Mouse (Mus musculus) erythroid progenitor cell, adult 5-6 weeks (primary cell): ENCODE data around the gene Ap3d1. TPM values are rescaled to one million over a fixed set of nuclear protein-coding genes. Genes with fewer than 3 reads are reported as not detected.

Experiments used
- ATAC-seq: replicated peaks from 2 replicates; pipeline ENCODE4 v1.8.0; 2016; ENCODE audit warnings: moderate number of reproducible peaks, mild to moderate bottlenecking, moderate TSS enrichment, inconsistent platforms; ENCODE audit not compliant: poor library complexity, low FRiP score, severe bottlenecking
- total RNA-seq, 2 experiments: library from RNA; stranded (forward) in 1 of 2; stranded (reverse) in 1 of 2; fragments of 150-400 nt in 1 of 2; fragments of 186-747, 209-891 nt in 1 of 2; gene quantifications; 2 replicates each; pipeline versions ENCODE4 v1.2.3 to v1.2.4; 2015 to 2017; ENCODE audit warnings: low replicate concordance in 2 of 2

The Ap3d1 gene
- total RNA-seq, 2 experiments from 2014 or later: 42.8 to 111 TPM

- ATAC-seq: no peak
These were observed 67.8 kb downstream of the Ap3d1 start for GRCm38 (mm10) chr10:80674161-80674711.

DNA sequence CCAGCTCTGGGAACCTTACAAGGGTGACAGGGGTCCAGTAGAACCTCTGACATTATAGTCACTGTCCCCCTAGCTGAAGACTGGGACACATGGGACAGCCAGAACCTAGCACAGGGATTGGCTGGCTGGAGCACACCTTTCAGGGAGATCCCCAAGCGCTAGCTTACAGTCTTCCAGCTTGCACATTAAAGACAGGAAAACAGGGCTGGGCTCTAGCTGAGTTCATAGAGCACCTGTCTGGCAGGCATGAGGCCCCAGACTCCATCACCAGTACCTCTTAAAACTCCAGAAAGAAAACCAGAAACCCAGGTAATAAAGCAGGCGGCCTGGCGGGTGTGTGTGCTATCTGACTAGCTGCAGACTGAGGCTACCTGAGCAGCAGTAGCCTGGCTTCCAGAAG, 68.4 kb downstream of the Ap3d1 start:
- ATAC-seq: no peak

DNA sequence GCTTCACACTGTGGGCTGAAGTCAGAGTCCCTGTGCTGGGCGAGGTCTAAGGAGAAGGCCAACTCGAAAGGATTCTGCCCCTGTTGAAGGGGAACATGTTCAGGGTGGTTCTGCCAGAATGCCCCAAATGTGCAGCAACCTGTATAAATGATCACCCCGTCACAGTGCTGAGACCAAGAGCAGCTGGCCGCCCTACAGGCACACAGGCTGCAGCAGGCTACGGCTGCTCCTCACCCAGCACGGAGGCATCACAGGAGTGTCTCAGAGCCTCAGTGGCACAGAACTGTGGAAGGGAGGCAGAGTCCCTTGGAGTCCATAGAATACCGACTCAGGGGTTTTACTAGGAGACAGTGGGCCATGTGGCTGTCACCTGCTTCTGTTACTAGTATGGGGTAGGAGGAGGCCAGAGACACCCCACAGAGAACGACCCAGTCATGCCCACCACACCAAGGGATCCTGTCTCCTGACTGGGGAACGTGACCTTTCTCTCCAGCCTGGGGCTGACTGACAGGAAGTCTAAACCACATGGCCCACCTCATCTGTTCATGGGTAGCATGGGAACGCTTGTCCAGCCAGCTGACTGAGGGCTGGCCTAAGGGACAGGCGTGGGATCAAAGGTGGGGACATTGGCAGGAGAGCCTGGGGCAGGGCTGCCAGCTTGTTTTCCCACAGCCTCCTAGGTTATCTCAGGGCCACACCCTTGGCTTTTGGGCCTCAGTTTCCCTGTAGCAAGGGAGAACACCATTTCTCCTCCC, 70.0 kb downstream of the Ap3d1 start:
- no peak for ATAC-seq

GRCm38 (mm10) chr10:80671251-80671650, 70.8 kb downstream of the Ap3d1 start:
- ATAC-seq: no peak

DNA sequence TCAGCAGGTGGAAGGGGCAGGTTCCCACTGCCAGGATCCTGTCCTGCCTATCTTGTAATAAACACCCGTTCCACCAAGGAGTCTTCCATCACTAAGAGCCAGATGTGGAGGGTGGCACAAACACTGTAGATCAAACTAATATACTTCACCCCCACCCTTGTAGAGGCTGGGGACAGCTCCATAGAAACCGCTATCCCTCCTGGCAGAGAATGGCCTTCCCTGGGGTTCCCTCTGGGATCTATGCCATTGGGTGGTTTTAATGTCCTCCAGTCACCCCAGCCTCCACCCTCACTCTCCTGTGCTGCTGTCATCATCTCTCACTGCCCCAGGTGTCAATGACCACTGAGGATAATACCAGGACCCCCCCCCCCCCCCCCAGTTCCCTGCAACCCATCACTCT, 71.5 kb downstream of the Ap3d1 start:
- ATAC-seq: no peak

DNA sequence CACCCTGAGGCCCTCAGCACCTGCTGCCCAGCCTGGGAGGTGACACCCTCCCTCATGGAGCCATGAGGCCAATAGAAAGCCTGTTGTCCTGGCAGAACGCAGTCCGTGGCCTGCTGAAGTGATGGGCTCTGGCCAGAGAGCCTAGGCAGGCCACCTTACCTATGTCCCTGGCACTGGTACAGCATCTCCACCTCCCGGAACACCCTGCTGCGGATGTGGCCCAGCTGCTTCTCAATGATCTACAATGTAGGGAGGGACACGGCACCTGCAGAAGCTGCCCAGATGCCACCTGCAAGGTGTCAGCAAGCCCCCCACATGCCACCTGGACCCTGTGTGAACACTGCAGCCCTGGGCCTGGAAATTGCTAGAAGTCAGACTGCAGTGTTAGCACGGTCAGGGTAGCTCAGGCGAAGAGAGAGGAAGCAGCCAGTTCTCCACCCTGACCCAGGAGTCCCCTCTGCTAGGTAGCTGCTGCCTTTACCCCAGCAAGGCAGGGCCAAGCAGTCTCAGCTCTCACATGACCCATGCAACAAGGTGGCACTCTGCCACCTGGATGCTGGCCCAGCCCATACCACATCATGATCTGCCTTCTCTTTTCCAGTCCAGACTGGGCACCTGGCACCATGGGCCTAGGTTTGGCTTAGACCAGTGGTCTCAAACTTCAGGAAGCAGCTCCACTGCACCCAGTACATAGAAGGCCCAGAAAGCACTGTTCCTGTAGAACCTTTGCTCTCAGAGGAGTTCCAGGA, 72.2 kb downstream of the Ap3d1 start:
- no peak for ATAC-seq

- ATAC-seq: no peak
These were observed 73.0 kb downstream of the Ap3d1 start for GRCm38 (mm10) chr10:80669018-80669417.

DNA sequence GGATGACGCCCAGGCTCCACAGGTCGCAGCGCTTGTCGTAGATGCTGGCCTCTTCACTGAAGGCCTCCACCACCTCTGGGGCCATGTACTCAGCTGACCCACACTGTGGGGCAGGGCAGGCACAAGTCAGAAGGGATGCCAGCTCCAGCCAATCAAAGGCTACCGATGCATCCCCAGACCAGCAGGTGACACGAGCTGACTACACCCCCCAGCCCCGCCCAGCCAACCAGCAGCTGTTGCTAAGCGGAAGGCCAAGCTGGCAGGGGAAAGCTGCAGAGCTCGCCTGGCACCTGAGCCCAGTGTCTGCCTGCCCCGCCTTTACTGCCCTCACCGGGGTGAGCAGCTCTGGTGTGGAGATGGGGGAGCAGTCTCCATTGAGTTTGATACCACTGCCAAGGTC, 73.5 kb downstream of the Ap3d1 start:
- no peak for ATAC-seq

GRCm38 (mm10) chr10:80666837-80667412, 75.1 kb downstream of the Ap3d1 start:
- ATAC-seq: no peak

DNA sequence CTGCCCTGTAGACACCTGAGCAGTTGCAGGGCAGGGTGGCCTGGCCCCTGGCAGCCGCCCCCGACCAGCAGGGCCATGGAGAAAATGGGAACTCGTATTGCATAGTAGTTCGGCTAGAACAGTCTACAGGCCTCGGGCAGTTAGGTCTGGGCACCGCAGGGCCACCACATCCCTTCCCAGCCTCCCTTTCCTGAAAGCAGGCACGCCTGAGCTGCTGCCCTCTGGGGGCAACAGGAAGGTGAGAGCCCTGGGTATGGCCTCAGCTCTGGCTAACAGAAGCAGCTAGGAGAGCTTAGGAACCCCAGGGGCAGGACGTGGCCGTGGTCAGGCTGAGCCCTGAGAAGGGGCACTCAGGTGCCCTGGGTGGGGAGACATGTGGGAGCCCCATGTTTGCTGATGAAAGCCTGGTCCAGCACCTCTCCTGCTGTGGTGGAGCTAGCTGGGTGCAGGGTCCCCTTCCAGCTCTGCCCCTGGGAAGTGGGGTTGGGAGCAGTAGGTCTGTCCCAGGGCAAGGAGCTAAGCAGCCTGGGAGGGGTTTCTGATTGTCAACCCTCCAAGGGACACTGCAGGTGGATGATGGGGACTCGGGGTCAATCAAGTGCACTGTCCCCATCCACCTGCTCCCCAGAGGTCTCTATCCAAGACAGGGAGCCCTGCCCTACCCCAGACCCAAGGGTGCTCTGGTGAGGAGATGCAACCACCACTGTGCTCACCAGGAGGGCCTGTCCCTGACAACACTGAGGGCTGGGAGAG, 75.9 kb downstream of the Ap3d1 start:
- ATAC-seq: no peak

GRCm38 (mm10) chr10:80665459-80665858, 76.6 kb downstream of the Ap3d1 start:
- no peak for ATAC-seq

GRCm38 (mm10) chr10:80665016-80665380, 77.1 kb downstream of the Ap3d1 start:
- ATAC-seq: no peak

GRCm38 (mm10) chr10:80664197-80665015, 77.7 kb downstream of the Ap3d1 start:
- ATAC-seq: peak; percentile 86

GRCm38 (mm10) chr10:80663485-80664196, 78.4 kb downstream of the Ap3d1 start:
- no peak for ATAC-seq

- no peak for ATAC-seq
These were observed 80.9 kb downstream of the Ap3d1 start for GRCm38 (mm10) chr10:80661149-80661548.

DNA sequence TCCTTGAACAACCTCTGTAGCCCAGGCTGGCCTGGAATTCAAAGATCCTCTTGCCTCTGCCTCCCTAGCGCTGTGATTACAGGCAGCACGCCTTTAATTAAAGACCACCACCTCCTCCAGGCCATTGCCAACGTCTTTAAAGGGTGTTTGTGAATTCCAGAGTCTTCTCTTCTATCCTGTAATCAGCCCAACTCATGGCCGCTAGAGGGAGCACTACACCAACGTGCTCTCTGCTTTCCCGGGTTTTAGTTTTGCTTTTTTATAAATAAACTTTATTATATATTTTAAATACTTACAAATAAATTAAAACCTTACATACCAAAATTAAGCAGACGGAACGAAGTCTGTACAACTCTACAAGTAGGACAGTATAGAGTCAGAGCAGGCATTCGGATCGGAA, 82.9 kb downstream of the Ap3d1 start:
- ATAC-seq: peak; percentile 52

DNA sequence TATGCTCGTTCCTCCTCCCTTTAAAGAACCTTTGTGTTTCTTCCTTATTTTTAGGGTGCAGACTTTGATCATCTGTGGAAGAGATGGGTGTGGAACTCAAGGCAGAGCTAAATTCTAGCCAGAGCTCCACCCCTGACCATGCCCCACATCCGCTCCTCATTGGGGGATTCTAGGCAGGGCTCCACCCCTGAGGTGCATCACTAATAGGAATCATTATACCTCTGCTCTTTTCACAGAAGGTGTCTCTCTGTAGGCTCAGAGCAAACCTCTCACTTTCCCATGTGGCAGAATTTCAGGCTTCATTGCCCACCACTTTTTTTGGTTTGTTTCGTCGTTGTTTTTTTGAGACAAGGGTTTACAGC, 83.2 kb downstream of the Ap3d1 start:
- peak; percentile 81 for ATAC-seq

GRCm38 (mm10) chr10:80658194-80658840, 83.7 kb downstream of the Ap3d1 start:
- ATAC-seq: no peak
